Mouse (Mus musculus) CD4-positive helper T cell, adult 2 months (primary cell): ENCODE data around the gene Zkscan2.

ENCODE experiments used
- DNase-seq: peaks from one replicate; pipeline ENCODE4 v3.0.0-alpha.2; 2012; ENCODE audit warnings: low read depth, missing footprints, low spot score

Zkscan2 gene

DNA sequence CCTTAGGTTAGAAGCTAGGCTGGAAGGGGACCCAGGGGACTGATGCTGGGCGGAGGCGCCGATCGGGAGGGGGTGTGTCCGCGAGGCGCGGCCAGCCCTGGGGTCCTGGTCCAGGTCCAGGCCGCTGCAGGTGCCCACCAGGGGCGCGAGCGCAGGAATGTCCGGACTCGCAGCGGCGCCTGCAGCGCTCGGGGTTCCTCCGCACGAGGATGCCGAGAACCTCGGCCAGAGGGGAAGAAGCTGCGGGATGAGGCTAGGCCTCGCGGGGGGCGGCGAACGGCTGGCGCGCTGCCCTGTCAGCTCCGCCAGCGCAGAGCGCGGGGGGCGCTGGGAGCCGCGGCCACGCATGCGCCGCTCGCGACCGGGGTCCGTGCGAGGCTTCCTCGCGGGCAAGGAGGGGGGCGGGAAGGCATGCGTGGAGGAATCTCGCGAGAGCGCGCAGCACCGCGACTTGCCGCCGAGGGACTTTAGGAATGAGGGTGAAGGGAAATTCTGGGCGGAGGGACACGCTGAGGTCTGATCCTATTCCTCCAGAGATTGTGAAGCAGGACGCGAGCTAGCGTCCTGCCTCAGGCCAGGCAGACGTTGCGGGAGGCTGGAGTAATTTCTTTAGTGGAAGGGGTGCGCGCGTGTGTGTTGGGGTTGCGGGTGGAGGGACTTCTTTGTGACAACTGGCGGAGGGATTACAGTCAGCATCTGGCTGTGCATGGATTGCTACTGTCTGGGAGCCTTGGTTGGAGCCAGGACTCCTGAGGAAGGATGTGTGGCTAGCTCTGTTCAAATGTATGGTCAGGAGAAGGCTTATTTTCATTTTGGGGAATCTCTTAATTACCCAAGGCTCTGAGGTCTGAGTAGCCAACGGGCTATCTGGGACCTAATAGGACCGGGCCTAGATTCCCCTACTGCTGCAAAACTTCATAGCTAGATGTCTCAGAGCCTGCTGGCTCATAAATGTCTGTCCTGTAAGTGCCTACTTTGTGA, at the start of gene Zkscan2:
Zkscan2 (minus strand) TSS at position 211 of the 981 bp plus-strand sequence.
- no peak for DNase-seq

DNA sequence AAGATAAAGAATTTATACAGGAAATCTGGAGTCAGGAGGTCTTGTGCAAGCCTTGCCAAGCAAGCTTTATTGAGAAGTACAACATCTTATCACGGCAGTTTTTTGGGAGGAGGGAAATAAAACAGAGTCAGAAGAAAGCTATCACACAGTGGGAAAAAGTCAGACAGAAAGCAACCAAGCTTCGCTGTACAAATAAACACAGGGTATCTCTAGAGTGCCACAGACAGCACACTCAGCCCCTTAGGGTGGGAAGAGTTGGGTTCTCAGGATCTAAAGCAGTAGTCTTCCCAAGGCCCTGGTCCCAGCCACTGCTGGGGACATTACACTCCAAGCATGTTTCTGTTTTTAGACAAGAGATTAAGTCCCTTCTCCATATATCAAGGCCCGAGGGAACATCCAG, 28.9 kb upstream of the Zkscan2 start:
- DNase-seq: no peak

DNA sequence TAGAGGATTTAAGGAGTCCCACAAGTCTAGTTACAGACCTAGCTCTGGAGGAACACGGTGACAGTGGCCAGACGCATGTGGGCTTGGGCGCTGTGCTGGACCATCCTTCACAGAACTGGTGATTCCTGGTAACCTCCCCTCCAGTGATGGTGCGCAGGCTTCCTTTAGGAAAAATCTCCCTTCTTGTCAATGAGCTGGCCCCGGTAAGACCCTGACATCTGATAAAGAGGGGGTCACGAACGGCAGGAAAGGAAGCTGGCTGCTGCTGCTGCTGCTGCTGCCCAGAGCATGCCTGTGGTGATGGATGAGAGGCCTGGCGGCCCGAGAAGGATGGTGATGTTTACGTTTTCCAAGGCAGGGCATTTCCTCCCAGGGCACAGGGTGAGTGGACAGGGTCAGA, 25.5 kb upstream of the Zkscan2 start:
- no peak for DNase-seq

DNA sequence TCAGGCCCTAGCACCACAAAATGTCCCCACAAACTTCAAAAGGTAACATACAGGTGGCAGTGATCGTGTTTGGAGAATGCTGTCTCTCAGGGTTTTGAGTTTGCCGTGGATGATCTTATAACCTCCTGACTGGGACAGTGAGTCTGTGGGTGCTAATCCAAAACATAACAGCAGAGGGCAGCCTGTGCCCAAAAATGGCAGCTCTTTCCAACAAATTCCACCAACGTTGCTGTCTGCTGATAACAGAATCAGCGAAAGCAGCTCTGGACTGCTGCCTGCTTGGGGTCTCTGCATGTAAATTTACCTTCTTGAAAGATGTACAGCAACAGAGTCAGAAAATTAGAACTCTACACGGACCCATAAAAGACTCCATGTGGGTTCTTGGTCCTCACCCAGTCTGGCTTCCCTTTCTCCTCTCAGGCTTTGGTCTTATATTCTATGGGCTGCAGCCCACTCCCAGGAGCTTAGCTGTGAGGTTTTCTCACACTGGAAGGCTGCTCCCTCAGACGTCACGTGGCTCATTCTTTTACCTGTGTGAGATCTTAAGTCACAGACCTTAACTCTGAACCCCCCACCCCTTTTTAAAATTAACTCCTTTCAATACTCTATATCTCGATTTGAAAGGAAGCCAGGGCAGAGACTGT, 24.1 kb upstream of the Zkscan2 start:
- DNase-seq: peak; percentile 7

DNA sequence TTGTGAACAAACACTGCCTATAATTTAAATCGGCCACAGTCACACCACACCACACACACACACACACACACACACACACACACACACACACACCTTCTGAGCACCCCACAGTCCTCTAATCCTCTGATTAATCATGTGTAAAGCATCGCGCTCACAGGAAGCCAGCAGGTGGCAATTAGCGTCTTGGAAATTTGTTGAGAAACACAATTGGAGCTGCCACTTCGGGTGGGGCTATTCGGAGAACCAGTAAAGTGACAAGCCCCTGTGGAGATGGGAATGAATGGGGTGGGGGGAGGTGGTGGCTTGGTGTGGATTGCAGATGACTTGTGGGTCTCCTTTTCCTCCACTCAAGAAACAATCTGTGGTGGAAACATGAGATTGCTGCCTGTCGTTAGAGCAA, 7.7 kb upstream of the Zkscan2 start:
- DNase-seq: no peak

DNA sequence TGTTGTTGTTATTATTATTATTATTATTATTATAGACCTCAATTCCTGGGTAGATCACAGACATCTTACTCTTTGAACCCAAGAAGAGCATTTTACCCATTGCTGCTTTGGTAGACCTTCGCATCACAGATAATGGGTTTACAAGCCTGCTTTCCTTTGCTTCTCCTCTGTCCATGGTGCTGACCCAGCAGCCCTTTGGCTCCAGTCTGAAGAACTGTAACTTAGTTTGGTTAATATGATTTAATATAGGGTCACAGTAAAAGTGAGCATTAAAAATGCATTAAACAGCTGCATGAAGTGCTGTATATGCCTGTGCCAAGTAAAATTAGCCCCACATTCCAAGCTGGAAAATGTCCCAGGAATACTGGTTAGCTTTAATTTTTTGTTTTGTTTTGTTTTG, 3.1 kb upstream of the Zkscan2 start:
- no peak for DNase-seq

DNA sequence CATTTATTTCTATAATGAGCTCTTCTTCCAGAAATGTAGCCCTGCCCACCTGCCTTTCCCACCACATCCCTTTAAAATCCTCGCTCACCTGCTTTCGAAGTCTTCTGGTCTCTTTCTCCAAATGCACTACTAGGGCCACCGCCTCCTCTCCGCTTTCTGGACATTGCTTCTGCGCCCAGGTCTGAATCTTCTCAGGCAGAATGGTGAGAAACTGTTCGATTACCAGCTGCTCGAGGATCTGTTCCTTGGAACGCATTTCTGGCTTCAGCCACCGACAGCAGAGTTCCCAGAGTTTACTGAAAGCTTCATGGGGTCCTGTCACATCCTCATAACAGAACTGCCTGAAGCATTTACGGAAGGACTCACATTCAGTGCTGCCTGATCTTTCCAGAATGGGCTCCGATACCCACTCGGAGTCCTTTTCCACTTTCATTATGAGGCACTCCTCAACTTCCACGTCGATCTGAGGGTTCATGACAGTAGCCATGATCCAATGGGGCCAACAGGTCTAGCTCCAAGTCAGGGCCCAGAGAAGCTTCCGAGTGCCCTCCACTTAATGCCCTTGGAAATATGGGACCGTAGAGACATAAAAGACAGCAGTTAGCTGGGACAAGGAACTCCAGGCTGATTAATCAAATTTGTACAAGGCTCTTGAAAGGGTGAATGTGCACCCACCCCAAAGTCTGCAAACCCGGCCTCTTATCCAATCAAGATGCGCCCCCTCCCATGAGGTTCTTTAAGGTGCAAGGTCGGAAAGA, 589 bp downstream of the Zkscan2 start:
- no peak for DNase-seq

DNA sequence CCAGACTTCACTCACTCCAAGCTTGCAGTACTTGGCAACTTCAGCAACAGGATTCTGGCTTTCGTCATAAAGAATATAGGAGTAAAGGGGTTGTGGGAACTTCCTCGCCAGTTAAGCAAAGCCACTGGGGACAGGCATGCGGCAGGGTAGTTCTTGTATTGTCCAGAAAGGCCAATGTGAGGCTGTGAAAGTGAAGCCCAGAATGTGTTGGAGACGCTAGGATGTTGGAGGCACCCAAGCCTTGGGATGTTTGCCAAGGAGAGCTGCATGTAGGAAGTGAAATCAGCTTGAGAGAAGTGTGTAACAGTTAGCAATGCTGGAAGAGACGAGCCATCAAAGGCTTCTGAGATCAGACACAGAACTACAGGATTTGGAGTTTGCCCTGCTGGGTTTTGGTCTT, 12.5 kb downstream of the Zkscan2 start:
- DNase-seq: no peak

DNA sequence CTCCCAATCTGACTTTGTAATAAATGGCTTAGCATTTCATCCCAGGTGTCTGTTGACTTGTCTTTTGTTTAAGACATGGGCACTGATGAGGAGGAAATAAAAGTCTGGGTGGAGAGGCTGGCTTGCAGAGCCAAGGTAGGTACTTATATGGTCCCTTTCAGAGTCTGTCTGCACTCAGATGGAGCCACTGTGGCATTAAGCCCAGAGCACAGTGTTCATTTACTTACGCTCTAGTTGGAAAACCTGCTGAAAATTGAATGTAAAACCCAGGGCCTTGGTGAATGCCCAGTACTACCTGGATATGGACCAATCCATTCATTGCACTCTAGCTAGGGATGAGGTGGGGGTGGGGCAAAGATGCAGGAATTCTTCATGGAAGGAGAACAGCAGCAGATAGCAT, 32.3 kb downstream of the Zkscan2 start:
- no peak for DNase-seq

DNA sequence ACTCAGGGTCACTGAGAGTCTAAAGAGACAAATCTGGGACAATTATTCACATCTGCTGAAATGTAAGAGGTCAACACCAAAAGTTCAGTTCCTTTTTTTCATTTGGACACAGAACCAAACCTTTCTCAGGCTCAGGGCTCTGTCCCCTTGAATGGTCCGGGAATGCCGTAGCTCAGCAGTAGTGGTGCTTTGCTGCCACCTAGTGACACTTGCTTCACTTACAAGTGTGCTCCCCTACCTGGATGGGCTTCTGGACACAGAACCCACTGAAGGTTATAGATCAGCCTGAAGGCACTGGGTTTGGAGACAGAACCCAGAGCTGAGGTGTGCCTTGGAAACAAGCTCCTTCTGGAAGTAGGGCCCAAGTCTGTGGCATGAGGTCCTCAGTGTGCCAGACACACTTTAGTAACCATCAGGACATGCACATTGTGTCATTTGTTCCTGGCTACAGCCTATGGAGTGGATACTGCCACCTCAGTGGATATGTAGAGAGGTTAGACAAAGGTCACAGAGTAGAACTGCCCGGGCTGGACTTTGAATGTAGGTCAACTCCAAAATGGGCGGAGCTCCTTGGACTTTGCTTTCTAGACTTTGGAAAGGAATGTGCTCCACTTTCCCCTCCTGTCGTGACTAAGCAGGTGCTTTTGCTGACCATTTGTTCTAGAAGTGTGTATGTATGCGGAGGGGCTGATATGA, 34.4 kb downstream of the Zkscan2 start:
- peak; percentile 45 for DNase-seq

DNA sequence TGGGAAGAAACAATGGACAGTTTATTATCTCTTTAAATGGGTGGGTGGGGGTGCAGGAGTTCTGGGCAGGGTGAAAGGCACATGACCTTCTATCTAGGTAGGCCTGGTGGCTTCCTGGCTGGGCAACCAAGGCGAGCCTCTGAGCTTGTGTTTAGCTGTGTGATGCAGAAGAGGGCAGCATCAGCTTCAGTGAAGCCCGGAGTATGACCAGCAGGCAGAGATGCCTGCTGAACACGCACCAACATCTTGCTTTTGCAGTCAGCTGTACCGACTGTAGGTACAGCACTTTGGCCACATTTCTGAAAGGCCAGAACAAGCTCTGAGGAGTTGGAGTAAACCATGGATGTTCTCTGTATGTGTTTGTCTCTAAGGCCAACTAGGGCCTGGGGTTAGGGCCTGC, 36.7 kb downstream of the Zkscan2 start:
- DNase-seq: no peak

DNA sequence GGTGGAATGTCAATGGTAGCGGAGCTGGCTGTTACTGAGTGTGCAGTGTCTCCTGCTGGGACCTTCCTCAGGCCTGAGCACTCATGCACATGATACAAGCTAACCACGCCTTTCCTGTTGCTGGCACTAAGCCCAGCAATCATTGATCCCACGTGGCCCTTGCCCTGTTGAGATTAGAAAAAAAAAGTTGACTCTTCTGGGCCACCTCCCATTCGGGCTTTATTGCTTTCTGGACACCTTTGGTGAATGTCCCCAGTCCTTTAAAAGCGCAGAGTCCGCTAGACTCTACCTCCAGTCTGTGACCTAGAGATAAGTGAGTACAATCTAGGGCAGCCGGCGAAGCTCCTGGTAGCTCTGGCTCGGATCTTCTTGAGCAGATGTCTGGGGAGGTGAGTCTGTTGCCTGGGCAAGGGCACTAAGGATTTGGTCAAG, 38.2 kb downstream of the Zkscan2 start, which contains the start of gene Aqp8:
Aqp8 (plus strand) TSS at position 222 of the 432 bp plus-strand sequence.
- no peak for DNase-seq

DNA sequence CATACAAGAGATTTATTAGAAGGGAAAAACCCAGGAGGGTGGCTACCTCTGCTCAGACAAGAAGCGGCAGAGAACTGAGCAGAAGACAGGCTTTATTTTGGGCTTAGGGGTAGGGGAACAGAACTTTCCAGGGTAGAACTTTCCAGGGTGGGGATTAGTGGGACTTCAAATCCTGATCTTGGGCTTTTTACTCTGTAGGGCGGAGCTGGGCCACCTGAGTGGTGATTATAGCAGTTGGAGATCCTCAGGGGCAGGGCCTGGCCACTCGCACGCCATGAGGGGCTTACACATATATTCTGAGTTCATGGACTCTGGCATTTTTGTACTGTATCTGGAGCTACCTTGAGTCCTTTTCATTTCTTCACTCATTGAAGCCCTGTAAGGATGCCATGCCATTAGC, 38.9 kb downstream of the Zkscan2 start:
- no peak for DNase-seq

DNA sequence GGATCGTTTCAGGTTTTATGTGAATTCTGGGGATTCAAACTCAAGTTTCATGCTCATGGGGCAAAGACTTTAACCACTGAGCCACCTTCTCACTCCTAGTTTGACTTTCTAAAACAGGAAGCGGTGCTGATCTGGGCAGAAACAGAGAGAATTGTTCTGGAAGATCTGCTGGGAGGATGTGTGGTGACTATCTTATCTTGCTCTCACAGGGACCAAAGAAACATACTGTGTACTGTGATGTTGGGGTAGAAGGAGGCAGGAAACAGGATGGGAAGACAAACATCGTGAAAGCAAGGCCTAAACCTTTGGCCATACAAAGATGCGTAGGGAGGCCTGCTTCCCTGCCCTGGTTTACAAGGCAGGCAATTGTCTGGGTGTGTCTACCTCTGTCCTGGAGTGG, 41.0 kb downstream of the Zkscan2 start:
- DNase-seq: no peak

DNA sequence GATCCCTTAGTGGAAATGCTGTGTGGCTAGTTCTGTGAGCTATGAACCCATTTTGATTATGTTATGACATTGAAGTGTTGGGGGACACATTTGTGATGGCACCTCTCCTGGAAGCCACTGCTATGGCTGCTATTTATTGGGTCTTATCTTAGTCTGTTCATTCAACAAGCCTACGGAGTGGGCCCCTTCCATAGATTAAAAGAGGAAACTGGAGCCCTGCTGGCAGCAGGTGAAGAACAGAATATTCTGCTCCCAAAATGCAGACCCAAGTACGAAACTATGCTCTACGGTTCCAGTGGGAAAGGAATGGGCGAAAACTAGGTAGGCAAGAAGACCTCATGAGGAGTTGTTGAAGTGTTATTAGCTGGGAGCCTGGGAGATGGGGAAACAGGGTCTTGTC, 41.9 kb downstream of the Zkscan2 start:
- no peak for DNase-seq

DNA sequence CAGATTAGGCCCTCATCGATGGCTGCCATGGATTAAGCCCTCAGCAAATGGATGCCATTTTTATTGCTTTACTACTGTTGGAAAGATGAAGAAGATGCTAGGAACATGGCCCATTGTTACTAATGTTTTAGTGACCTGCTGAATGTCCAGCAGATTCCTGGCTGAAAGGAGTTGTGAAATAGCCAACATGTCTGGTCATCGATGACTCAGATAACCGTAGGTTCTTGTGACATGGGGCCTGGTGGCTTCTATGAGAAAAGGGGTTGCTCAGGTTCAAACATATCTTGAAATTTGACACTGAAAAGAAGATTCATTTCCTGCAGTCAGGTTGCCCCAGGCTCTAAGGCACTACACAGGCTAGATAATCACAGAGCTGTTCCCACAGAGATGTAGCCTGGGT, 45.2 kb downstream of the Zkscan2 start:
- no peak for DNase-seq

DNA sequence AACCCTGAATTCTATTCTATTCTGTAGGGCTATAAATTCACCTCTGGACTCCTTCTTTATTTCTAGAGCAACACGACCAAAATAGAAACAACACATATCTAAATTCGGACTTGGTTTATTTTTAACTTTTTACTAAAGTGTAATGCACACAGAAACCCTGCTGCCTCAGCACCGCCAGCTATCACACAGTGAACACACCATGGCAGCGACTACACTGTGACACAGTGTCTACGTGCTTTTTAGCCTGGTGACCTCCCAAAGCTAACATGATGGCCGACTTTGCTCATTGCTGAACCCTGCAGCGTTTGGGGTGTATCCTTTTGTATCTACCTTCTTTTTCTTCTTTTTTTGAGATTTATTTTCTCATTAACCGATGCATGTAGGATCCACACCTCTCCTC, 47.2 kb downstream of the Zkscan2 start:
- DNase-seq: no peak

DNA sequence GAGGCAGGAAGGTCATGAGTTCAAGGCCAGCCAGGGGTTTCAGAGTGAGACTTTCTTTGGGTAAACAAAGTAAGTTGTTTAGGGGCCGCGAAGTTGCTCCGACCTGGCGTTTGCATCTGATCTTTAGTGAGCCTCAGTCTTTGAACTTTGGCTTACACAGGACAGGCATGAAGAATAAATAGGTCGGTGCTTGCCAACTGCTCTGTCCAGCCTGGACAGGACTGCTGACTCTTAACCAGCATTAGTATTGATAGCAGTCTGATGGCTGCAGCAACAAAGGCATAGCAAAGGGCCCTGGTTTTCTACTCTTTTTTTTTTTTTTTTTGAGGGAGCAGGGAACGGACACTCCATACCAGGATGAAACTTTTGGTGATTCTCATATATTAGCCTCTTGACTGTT, 47.7 kb downstream of the Zkscan2 start:
- DNase-seq: no peak

DNA sequence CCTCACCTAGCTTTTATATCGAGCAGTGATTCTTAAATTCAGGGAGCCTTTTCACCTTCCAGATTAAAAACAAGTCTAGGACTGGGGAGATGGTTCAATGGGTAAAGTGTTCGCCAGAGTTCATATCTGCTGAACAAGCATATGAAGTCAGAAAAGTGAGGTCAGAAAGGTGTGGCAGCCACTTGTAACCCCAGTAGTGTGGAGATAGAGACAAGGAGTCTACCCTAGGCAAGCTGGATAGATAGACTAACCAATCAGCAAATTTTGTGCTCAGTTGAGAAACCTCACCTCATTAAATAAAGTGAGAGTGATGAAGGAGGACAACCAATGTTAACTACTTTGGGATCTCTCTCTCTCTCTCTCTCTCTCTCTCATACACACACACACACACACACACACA, 49.7 kb downstream of the Zkscan2 start:
- no peak for DNase-seq

DNA sequence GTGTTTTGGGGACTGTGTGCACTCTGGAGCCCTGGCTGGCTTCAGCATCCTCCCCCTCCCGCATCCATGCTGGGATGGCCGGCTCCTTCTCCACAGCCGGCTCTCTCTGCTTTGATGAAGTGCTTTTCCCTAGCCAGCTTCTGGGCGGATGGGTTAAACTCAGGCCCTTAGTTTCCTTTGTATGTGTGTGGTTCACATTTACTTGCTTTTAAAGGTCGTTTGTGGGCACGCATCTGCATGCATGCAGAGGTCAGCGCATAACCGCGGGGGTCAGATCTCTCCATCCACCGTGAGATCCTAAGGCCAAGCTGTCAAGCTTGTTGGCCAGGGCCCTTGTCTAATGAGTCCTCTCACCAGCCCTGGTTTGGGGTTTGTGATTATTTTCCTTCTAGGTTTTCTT, 50.6 kb downstream of the Zkscan2 start:
- no peak for DNase-seq

DNA sequence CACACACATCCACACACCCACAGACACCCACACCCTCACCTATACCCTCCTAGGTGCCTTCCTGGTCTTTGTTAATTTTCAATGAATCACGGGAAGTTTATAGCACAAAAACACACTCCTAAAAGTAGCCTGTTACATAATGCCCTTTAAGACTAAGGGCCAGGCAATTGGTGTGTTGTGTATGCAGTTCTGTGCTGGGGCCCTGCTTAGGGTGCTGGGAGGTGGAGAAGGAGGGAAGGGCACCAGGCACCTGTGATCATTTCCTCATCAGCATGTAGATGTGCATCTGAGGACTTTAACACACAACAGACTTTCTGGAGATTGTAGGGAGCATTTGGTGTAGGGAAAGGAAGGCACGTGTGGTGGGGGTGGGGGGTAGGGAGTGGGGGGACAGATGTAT, 51.5 kb downstream of the Zkscan2 start:
- no peak for DNase-seq

DNA sequence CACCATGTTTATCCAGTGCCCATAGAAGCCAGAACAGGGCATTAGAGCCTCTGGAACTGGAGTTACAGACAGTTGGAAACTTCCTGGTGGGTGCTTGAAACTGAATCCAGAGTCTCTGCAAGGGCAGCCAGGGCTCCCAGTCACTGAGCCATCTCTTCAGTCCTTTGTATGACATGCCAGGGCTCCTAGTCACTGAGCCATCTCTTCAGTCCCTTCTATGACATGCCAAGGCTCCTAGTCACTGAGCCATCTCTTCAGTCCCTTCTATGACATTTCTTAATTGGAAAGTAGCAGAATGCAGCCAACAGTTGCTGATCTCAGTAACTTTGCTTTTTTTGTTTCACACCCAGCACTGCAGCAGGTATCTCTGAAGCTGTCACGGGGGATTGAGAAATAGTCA, 58.2 kb downstream of the Zkscan2 start:
- no peak for DNase-seq
